Mouse (Mus musculus) frontal cortex, postnatal 36 days (tissue): ENCODE measurements at regions not wholly inside any gene's neighbourhood (a gene's known extent, or its start where the extent isn't known, plus 50 kb on each side); places are given as distances from the start of the nearest gene placed in this dataset.

ENCODE experiments used
- DNase-seq, 2 experiments: peaks; one replicate each; pipeline ENCODE4 v3.0.0; 2022; ENCODE audit warnings: low spot score in 2 of 2

DNA sequence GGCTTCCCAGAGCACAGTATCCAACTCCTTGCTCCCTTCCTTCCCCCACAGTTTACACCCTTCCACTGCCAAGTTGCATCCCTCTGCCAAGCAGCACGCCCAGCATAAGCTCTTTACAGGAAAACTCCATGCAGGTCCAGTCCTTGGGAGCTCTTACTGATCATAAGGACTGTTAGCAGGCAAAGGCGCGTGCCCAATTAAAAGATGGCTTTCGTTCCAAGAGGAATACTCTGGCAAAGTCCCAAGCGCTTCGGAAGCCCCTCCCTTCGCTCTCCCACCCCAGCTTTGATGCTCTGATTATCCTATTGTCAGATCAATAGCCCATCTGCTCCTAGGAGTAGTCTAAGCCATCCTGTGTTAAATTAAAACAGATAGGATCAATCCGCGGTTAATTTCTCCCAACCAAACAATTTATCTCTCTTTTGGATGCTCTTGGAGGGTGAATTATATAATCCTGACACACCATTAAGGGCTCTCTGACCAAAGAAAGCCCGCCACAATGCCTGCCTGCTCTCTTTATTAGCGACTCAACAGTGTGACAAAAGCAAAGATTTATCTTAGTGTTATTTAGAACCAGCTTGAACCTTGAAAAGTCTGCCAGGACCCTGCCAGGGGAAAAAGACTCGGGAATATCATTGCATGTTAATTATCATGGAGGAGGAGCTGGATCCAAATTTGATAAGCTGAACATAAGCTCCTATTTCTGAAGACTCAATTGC lies 312.5 kb downstream of the Gsdmc2 start:
- DNase-seq: peak; percentile 20 to 38

DNA sequence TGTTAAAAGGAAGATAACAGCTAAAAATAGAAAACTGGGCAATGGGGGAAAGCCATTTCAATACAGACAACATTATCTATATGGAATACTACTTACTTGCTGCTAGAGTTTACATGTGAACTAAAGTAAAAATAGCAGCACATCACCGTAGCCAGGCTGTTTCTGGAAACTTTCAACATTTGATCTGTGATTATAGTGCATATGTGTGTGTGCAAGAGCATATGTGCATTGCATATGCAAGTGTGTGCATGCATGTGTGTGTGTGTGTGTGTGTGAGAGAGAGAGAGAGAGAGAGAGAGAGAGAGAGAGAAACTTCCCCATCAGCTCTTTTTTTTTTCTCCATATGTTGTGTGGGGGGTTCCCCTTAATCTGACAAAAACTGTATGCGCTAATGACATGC lies 317.7 kb downstream of the Gsdmc2 start:
- no peak for DNase-seq

DNA sequence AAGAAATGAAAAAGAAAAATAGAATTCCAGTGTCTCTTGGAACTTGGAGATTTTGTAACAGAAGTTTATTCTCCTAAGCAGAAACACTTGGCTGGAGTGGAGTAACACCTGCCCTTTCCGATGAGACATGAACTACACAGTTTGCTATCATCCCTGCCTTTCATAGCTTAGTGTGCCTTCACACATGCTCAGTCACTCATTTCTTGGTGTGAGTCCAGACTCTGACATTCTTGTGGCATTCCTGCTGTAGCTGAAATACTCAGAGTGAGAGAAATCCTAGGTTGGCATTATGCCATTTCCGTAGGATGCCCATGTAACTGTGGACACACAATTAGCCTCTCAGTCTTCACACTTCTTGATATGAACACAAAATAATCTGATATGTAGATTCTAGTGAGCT lies 318.2 kb downstream of the Gsdmc2 start:
- DNase-seq: no peak

DNA sequence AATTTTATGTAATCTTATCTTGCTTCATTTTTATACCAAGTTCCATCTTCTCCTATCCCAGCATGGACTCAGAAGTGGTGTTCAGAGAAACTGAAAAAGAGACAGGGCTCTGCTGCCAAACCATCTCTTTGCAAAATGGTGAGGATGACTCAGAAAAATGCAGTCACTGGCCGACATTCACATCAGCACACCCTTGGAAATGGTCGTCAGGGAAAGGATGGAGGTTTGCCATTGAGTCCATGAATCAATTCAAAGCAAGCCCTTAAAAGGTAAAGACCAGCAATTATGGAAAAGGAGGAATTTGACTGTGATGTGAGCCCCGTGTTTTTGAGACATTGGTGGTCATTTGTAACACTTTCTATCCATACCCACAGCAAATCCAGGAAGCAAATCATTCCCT lies 327.7 kb downstream of the Gsdmc2 start:
- no peak for DNase-seq

DNA sequence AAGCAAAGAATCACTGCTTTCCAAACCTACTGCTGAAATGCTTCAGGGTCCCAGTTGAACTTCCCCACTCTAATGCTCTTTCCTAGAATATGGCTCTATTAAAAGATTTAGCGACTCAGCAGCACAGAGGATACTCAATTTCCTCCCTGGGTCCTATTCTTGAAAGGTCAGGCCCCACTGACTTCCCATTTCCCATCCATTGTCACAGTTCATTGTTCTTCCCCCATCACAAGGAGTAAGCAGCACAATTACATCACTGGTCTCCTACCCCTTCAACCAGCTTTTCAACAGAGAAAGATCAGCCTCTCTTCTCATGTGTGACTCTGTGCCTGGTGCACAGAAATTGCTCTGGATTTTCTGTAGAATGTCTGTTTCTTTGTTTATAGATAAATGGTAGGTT lies 344.5 kb downstream of the Gsdmc2 start:
- DNase-seq: no peak

DNA sequence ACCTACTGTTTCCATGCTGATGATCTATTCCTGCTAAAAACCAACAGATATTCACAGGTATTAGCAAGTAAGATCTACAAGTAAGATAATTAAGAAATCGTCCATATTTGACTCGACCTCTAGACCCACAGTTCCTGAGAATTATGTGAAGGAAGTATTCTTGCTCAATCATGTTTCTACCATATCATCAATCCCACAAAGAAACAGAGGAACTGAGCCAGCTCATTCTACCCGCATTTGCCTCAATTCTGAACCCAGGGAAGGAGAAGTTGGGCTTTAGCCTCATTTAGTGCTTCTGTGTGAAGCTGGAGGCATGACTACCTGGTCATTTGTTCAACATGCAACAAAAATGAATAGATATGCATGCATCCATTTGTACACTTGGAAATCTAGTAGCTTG lies 346.5 kb downstream of the Gsdmc2 start:
- no peak for DNase-seq

DNA sequence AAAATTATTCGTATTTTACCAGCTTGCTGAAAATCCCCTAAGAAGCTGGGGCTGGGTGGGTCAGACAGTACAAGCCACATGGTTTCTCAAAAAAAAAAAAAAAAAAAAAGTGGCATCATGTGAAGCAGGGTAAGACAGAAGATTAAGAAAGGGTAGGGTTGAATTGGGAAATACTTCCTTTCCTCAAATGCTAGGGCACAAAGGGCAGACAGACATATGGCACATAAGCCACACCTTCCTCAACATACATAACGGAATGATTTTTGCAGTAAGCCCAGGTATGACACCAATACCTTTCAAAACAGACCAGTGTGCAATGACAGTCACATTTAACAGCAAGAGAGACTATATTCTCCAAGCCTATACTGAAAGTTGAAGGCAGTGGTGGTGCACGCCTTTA lies 347.8 kb downstream of the Gsdmc2 start:
- DNase-seq: no peak

DNA sequence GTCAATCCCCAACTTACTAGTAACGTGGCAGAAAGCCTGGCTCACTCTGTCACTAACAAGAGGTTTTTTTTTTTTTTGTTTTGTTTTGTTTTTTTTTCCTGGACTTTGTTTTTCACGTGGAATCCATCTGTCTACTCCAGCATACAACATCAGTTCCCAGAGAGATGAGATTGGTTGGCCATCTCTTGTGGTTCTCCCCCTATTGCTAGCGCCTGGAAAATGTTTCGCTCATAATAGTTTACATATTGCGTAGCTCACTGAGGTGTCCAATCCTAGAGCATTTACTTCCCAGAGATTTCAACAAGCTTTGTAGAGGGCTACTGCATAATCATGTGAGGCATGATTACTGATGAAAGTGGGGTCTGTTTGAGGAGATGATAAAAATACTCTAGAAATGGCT lies 360.1 kb downstream of the Gsdmc2 start:
- no peak for DNase-seq

DNA sequence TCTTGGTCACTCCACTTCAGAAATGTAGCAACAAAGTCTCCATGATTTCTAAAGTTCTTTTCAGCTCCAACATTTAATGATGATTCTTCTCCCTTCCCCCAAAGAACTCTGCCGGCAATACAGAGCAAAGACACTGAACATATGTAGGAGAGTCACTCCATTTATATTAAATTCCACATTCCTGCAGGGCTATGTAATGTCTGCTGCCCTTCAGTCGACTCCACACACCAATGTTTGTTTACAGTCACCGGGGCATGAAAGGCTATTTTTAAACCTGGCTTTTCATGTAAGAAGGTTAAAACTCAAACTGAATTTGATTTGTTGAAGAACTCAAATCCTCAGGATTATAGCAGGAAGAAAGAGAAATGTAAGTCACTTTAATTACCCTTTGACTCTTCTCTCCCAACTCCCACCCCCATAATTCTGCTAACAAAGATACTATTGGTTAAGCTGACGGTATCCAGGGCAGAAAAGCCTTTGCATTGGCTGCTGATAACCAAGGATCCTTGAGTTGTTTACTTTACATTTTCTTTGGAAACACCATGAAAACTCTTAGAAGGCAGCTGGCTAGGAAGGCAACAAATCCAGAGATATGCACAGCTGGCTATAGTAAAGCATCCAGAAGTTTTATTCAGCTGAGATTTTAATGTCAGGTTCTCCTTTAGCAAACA lies 360.6 kb downstream of the Gsdmc2 start:
- DNase-seq: no peak

DNA sequence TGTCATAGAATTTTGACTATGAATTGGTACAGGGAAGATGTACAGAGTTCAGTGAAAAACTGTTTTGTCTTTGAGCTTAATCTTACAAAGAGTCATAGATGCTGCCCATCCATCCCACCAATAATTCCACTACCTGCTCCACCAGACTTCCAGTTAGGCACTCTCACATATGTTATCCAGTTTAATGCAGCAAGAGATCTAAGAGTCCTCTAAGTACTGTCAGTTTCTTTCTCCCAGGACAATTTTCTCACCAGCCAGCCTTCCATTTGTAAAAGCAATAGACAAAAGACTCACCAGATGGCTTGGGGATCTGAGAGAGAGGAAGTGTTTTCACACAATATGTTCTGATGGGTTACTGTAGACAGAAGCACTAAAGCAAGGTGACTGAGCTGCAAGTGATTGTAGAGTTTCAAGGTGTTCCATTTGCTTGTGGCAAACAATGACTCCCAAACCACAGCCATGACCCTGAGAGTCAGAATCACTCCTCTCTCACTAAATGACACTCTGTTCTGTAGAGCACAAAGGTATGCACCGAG lies 365.6 kb downstream of the Gsdmc2 start:
- DNase-seq: peak in 1 of 2 experiments; percentile 23

DNA sequence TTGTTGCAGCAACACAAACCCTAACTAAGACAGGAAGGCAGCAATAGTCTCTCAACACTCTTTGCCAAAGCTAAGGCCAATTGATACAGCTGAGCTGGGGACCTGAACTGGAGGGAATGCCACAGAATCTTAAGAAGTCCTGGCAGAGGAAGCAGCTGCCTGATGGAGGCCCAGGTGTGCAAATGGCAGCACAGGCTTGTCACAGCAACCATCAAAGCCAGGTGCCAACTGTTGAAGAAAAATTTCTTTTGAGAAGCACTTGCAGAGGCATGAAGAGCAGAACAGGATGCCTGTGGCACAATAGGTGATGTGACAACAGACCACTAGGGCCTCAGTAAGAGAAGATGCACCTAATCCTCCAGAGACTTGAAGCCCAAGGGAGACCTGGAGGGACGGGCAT lies 378.1 kb downstream of the Gsdmc2 start:
- DNase-seq: no peak

DNA sequence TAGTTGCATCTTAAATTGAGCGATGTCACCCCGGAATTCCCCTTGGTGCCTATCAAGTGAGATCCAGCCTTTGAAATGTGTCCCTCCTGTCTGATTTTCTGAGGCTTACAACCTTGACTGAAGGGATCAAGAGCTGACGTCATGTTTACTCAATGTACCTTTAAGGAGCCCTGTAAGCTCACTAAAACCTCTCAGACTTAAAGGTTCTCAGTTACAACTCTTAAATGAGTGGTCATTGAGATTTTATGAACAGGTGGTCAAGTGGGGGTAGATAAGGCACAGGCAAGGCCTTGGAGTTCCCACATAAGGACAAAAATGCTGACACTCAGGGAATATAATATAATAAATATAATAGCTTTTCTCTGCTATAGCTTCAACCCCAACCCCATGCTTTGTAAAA lies 392.4 kb downstream of the Gsdmc2 start:
- DNase-seq: no peak

DNA sequence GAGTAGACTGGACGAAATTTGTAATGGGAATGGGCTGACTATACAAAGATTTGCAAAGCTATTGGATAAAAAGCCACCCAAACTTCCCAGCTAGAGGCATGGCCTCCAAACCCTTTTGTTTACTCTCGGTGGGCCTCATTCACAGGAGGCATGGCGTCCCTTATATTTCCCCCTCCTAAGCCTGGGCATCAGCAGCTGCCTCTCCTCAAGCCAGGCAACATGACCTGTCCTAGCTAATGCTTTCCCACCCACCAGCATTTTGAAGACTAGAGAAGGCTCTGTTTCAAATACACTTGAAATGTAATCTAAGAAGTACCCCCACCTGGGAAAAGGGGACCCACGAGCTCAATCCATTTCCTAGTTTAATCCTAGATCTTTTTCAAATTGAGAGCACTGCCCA lies 398.7 kb downstream of the Gsdmc2 start:
- no peak for DNase-seq

DNA sequence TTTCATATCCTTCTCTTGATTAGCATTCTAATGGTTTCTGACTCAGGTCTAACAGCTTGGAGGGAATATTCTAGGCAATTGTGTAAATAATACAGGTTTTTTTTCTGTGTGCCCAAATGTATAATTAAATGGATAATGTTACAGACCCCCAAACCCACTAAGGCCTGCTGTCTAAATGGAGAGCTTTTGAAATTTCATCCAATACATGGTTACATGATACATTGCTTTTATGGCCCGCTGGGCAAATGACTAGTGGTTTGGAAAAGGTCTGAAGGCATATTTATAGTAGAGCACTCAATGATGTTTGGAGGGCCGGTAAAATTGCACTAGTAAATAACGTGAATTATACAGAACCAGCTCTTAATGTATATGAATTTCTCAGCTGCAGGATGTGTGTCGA lies 400.0 kb downstream of the Gsdmc2 start:
- no peak for DNase-seq

DNA sequence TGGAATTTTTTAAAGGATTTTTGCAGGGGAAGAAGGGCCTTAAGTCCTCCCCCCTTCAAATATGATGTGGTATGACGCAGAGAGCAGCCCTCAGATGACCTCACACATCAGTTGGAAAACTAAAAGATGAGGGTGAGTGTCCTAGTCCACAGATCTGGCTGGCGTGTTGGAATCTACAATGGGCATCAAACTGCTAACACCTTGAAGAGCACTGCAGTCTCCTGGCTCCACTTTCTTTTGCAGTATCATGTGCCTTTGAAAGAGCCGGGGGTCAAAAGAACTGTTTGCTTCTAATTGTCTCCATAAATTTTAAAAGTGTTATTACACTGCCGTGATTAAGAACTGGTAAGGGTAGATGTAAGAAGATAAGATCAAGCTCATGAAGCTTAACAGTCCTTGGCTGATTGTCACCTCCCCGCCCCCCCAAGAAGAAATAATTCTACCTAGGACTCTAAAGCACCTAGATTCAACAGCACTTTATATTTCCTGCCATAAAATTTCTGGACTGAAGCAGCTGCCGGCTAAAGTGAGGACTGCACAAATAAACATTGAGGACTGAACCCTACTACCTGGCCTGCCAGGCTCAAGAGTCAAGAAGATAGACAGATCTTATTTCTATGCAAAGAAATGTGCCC lies 402.7 kb downstream of the Gsdmc2 start:
- DNase-seq: no peak

DNA sequence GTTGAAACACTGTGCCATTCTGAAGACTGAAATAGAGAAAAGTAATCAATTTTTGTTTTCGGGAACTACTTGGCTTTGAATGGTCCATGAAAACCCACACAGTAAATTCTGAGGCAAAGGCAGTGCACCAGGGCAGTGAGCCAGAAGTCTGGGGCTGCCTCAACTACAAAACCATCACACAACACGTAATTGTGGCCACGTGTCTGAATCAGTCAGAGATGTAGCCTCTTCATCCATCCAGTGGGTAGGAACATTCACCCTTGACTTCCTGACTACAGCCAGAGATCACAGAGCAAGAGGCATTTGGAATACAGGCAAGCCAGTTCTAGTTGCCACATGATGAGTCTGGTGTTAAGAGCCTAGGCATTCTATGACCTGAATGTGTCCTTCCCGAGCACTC lies 432.3 kb downstream of the Gsdmc2 start:
- no peak for DNase-seq

DNA sequence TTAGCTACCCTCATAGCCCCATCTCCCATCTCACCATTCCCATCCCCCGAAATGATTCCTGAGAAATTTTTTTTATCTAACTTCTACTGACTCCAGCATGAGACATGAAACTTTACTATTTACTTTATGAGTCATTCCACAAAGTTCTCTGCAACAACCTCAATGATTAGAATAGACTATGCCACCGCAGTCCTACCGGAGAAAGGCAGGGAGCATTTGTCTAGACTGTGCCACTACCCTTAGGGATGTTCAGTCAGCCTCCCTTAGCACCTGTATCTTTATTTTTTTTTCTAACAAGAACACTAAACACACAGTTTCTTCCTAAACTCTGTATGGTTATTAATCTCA lies 433.2 kb downstream of the Gsdmc2 start:
- no peak for DNase-seq

DNA sequence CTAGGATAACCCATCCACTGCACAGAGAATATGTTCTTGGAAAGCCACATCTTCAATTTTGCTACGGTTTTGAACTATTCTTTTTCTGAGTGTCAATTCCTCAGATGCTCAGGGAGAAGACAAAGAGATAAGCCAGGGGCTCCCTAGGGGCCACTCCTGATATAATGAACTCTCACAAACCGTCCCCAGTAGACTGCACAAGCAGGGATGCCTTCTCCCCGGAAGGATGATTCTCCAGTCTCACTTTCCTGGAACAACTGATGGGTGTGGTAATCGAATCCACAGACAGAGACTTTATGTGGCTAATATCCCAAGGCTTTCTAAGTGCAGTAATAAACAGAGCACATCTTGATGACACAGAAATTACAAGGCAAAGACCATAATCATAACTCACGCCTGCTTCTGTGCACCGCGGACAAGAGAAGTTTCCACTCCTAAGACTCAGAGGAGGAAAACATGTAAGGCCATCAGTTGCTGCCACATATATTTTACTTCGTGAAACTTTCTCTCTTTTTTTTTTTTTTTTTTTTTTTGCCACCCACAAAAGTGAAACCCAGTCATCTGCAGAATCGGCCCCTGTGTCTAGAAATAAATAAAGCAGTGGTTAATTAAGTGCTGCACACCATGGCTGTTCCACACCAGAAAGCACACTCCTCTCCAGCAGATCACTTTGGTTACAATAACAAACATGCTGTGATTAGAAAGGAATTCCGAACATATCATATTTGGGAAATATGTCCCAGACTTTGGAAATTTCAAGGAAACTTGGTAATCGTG lies 433.8 kb downstream of the Gsdmc2 start:
- no peak for DNase-seq

DNA sequence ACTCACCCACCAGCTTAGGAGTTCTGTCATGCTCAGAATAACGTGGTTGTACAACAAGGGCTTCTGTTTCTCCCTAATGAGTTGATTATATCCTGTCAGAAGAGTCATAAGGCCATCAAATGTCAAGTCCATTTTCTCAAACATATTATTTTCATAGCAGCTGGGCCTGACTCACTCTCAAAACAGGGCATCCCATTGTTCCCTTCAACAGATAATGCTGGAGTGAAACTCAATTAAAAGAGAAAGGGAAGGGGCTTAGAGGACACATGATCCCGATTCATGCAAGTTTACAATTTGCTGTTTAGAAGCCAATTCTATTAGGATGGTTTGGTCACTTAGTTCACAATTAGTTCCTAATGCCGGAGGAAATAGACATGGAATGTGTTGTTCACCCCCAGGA lies 444.5 kb downstream of the Gsdmc2 start:
- no peak for DNase-seq

DNA sequence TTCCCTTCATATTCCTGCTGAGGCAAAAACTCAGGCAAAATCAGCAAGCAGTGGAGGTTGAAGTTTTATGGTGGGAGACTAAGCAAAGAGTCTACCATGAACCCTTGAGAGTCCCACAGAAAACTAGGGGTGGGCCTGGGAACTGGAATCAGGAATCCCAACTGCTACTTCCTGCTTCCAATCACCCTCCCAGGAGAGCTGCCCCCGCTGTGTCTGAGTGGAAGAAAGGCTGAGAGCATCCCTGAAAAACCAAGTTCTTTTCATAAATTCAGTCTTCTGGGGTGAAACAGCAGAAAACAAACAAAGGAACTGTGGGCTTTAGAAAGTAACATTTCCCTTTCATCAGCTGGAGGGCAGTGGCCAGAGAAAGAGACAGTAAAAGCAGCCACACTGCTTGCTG lies 445.0 kb downstream of the Gsdmc2 start:
- no peak for DNase-seq

DNA sequence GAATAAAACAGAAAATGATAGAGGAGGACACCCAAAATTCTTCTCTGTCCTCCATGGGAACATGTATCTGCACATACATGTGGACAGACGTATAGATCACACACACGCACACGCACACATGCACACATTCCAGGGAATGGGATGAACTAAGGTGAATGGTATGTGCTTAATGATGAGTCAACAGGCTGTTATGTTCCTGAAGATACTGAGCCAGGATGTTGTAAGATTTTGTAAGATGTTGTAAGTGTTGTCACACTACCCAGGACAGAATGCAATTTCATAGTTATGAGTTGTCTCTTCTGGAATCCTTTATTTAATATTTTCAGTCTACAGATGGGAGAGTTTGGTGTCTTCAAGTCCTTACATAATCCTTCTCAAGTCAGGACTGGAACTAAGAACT lies 447.5 kb downstream of the Gsdmc2 start:
- DNase-seq: no peak

DNA sequence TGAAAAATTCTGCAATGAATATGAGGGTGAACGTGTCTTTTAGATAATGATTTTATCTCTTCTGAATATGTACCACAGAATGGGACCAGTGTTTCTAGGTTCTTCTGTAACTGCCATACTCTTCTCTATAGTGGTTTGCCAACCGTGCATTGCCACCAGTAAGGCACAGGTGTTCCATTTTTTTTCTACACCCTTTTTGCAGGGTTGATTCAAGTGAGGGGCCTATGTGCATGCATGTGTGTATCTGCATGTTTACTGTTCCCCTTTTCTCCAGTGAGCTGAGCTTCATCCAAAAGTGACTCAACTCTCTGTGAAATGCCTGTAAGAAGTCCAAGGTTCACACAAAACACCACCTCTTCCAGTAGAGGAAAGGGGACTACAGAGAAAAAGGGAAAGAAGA lies 467.7 kb downstream of the Gsdmc2 start:
- DNase-seq: no peak
